Mouse (Mus musculus): ENCODE results near the gene Dip2b. TPM values are rescaled to one million over a fixed set of nuclear protein-coding genes. Genes with fewer than 3 reads are reported as not detected.

Dip2b gene
- total and polyA plus RNA-seq, 2 experiments from 2014 or later, result 8.3 to 40.6 TPM

DNA sequence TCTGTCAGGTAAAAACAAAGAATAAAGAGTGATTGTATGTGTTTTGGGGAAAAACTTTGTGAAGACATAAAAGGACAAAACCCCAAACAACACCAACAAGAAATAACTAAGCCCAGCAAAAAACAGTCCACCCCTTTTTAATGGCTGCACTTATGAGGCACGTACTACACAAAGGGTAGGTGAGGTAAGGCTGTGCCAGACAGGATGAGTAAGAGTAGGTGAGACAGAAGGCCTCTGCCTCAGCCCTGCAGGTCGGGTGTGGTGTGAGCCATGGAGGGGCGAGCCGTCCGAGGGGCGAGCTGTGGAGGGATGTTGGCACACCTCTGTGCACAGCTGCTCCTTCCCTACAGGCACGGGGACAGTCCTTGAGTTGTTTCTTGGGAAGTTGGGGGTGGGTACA lies 12.5 kb downstream of the Dip2b start:
- H3K4me2 ChIP-seq (ENCODE audit: low read depth), result no peak overlapping the region
- ATAC-seq (no peak), DNase-seq (no peak)
- H3K4me3 ChIP-seq (ENCODE audit: low read depth, low read length), result no peak overlapping the region
- no peak for TF ChIP-seq CTCF (IDR thresholded peaks at IDR 0.05; ENCODE audit: low read depth)
- H3K27me3 ChIP-seq (ENCODE audit: insufficient read depth, low read length), result no peaks in the 10 kb centered on the region
- H3K9ac ChIP-seq, result no peak overlapping the region
- no peaks in the 10 kb centered on the region for H3K36me3 ChIP-seq (ENCODE audit: insufficient read depth)
- no peak overlapping the region for H3K27ac ChIP-seq (ENCODE audit: low read depth, low read length)
- WGBS, result 72% methylated on average over 7 of the region's 7 CpGs
- H3K9me3 ChIP-seq (ENCODE audit: low read length), result no peaks in the 10 kb centered on the region
- H3K4me1 ChIP-seq (ENCODE audit: insufficient read depth), result peaks cover 6% of the 10 kb centered on the region; the same call in 1 of the 2 replicates

DNA sequence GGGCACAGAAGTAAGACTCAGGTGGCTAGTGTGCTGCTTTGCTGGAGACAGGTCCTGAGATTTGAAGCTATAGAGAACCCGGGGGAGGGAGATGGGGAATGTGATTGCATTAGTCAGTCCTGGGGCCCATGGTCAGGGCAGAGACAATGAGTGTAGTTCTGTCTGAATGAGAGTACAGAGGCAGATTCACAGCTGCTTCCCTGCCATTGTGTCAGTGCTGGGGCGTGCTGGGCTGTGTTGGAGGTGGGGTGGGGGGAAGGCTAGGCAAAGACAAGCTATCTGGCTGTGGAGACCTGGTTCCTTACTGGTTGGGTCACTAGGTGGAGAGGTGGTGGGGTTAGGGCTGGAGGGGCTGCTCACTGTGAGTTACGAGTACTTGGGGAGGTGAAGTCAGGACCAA lies 14.3 kb downstream of the Dip2b start:
- Histone ChIP-seq H3K4me3 (ENCODE audit: low read depth, low read length) (no peak overlapping the region), H3K9ac (no peak overlapping the region; the same call in 1 of the 2 replicates), H3K9me3 (ENCODE audit: low read length) (no peaks in the 10 kb centered on the region), H3K4me1 (ENCODE audit: insufficient read depth) (0 out of 2 replicates have a peak, but pooled peaks cover 6% of the 10 kb centered on the region), H3K4me2 (ENCODE audit: low read depth) (no peak overlapping the region), H3K27me3 (ENCODE audit: insufficient read depth, low read length) (no peaks in the 10 kb centered on the region), H3K27ac (ENCODE audit: low read depth, low read length) (no peak overlapping the region), H3K36me3 (ENCODE audit: insufficient read depth) (no peaks in the 10 kb centered on the region)
- DNase-seq (no peak), ATAC-seq (no peak)
- 43% methylated on average over 3 of the region's 3 CpGs for WGBS
- TF ChIP-seq CTCF (IDR thresholded peaks at IDR 0.05; ENCODE audit: low read depth), result no peak

DNA sequence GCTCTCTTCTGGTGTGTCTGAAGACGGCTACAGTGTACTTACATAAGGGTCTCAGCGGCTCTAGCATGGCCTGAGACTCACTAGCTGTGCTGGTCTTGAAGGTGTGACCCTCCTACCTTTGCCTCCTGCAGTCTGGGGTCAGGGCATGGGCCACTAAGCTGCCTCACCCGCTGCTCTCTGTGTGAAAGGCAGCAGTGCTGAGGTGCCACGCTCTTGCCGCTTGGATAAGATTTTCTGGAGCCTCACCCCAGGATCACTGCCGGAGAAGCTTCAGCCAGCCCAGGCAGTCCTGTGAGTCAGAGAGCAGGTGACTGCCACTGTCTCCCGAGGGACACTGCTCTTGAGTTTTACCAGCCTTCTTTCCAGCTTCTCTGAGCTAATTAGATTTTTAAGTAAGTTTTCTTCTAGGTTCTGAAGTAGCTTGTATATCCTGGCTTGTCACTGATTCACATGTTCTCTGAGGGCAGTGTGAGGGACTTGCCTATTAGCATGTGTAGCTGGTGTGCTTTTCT lies 18.0 kb downstream of the Dip2b start:
- ATAC-seq, result no peak
- H3K27me3 ChIP-seq (ENCODE audit: insufficient read depth, low read length), result no peaks in the 10 kb centered on the region
- H3K4me1 ChIP-seq (ENCODE audit: insufficient read depth), result 0 out of 2 replicates have a peak, but pooled peaks cover 6% of the 10 kb centered on the region
- H3K4me3 ChIP-seq (ENCODE audit: low read depth, low read length), result no peak overlapping the region
- no peak for DNase-seq
- no peaks in the 10 kb centered on the region for H3K9me3 ChIP-seq (ENCODE audit: low read length)
- H3K9ac ChIP-seq, result no peak overlapping the region
- TF ChIP-seq CTCF (IDR thresholded peaks at IDR 0.05; ENCODE audit: low read depth), result no peak
- H3K27ac ChIP-seq (ENCODE audit: low read depth, low read length), result no peak overlapping the region
- WGBS, result 85% methylated on average over 7 of the region's 7 CpGs
- no peaks in the 10 kb centered on the region for H3K36me3 ChIP-seq (ENCODE audit: insufficient read depth)
- no peak overlapping the region for H3K4me2 ChIP-seq (ENCODE audit: low read depth)

DNA sequence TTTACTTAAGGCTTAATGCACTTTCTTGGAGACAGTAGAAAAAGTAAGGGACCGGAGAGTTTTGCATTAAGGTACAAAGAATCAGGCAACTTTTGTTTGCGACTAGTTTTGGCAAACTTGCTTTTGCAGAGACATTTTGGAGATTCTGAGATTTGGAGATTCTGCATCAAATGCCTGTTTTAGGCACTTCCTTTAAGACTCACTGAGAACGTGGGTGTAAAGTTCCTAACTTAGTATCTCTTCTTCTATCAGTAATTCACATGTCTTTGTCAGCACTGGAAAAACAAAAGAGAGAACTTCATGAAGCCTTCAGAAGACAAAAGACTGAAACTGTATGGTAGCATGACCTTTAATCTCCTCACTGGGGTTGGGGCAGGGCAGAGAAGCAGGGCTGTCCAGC lies 19.2 kb downstream of the Dip2b start:
- no peaks in the 10 kb centered on the region for H3K27me3 ChIP-seq (ENCODE audit: insufficient read depth, low read length)
- no peak for DNase-seq
- no peak overlapping the region for H3K27ac ChIP-seq (ENCODE audit: low read depth, low read length)
- ATAC-seq, result no peak
- WGBS, result 79% methylated on average over 3 of the region's 3 CpGs
- no peaks in the 10 kb centered on the region for H3K36me3 ChIP-seq (ENCODE audit: insufficient read depth)
- H3K4me2 ChIP-seq (ENCODE audit: low read depth), result no peak overlapping the region
- no peak for TF ChIP-seq CTCF (IDR thresholded peaks at IDR 0.05; ENCODE audit: low read depth)
- H3K4me3 ChIP-seq (ENCODE audit: low read depth, low read length), result no peak overlapping the region
- H3K9me3 ChIP-seq (ENCODE audit: low read length), result no peaks in the 10 kb centered on the region
- H3K9ac ChIP-seq, result no peak overlapping the region
- 0 out of 2 replicates have a peak, but pooled peaks cover 6% of the 10 kb centered on the region for H3K4me1 ChIP-seq (ENCODE audit: insufficient read depth)

DNA sequence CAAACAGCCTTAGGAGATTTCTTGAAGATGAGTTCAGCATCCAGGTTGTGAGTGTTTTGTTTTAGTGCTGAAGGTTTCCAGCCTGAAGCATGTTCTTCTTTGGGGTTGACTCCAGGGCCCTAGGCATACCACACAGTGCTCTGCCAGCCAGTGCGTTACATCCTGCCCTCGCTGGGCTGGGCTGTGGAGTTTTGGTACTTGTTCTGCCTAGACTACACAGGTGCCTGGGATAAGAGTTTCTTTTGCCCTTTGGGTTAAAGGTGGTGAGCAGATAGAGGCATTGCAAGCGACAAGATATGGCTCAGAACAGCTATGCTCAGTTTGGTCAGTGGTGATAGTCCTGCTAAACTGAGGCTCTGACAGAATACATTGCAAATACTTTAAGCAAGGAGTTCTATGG lies 19.7 kb downstream of the Dip2b start:
- DNase-seq (no peak), ATAC-seq (no peak)
- WGBS, result 91% methylated on average over 3 of the region's 3 CpGs
- no peak overlapping the region for H3K27ac ChIP-seq (ENCODE audit: low read depth, low read length)
- no peaks in the 10 kb centered on the region for H3K27me3 ChIP-seq (ENCODE audit: insufficient read depth, low read length)
- TF ChIP-seq CTCF (IDR thresholded peaks at IDR 0.05; ENCODE audit: low read depth), result no peak
- no peaks in the 10 kb centered on the region for H3K36me3 ChIP-seq (ENCODE audit: insufficient read depth)
- no peak overlapping the region for H3K4me3 ChIP-seq (ENCODE audit: low read depth, low read length)
- H3K4me1 ChIP-seq (ENCODE audit: insufficient read depth), result 0 out of 2 replicates have a peak, but pooled peaks cover 2% of the 10 kb centered on the region
- H3K9ac ChIP-seq, result no peak overlapping the region
- H3K9me3 ChIP-seq (ENCODE audit: low read length), result no peaks in the 10 kb centered on the region
- H3K4me2 ChIP-seq (ENCODE audit: low read depth), result no peak overlapping the region

DNA sequence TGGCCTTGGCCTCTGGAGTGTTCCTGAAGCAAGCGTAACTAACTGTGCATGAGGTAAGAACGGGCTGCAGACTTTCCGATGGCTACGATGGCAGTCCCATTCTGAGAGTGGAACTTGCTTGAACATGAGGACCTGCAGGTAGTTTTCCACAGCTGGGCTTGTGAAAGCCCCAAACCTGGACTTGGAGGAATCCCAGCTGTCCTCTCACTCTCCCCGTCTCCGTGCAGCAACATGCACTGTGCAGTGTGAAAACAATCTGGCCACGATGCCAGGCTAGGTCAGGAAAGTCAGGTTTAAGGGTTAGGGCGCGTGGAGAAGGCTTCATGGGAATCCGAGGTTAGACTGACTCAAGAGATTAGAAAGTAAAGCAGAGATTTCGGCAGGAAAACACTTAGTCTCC lies 20.4 kb downstream of the Dip2b start:
- WGBS, result 74% methylated on average over 11 of the region's 11 CpGs
- Histone ChIP-seq H3K27me3 (ENCODE audit: insufficient read depth, low read length) (no peaks in the 10 kb centered on the region), H3K4me3 (ENCODE audit: low read depth, low read length) (no peak overlapping the region), H3K4me1 (ENCODE audit: insufficient read depth) (no peaks in the 10 kb centered on the region), H3K9me3 (ENCODE audit: low read length) (no peaks in the 10 kb centered on the region), H3K4me2 (ENCODE audit: low read depth) (no peak overlapping the region), H3K9ac (no peak overlapping the region), H3K27ac (ENCODE audit: low read depth, low read length) (0 out of 2 replicates have a peak overlapping the region, but pooled peaks have one; percentile 15), H3K36me3 (ENCODE audit: insufficient read depth) (no peaks in the 10 kb centered on the region)
- TF ChIP-seq CTCF (IDR thresholded peaks at IDR 0.05; ENCODE audit: low read depth), result no peak
- DNase-seq, result no peak
- ATAC-seq, result no peak

DNA sequence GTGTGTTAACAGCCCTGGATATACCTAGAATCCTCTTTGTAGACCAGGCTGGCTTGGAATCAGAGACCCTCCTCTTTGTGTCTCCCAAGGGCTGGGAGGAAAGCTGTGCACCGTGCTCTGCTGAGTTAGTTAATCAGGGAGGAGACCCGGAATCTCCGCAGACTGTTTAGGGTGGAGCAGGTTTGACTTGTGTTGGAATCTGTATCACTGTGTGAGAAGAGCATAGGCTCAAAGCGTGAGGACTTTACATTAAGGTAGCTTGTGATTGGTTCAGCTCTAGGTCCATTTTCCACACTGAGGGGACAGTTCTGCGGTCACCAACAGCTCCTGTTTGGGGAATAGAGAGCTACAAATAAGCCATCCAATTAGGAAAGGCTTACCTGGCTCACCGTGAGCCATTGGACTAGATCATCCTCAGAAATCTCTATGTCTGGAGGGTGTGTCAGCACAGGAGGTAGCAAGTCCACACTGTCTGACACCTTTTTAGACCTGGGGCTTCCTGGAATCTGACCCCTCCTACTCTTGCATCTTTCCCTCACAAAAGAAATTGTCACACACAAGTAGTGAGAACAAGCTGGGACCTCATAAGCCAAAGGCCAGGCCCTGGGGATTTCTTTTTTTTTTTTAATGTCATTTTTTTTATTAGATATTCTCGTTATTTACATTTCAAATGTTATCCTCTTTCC lies 21.3 kb downstream of the Dip2b start:
- Histone ChIP-seq H3K27me3 (ENCODE audit: insufficient read depth, low read length) (no peaks in the 10 kb centered on the region), H3K27ac (ENCODE audit: low read depth, low read length) (no peak overlapping the region), H3K9me3 (ENCODE audit: low read length) (no peaks in the 10 kb centered on the region), H3K4me3 (ENCODE audit: low read depth, low read length) (no peak overlapping the region), H3K4me2 (ENCODE audit: low read depth) (no peak overlapping the region), H3K9ac (no peak overlapping the region), H3K36me3 (ENCODE audit: insufficient read depth) (no peaks in the 10 kb centered on the region), H3K4me1 (ENCODE audit: insufficient read depth) (no peaks in the 10 kb centered on the region)
- no peak for TF ChIP-seq CTCF (IDR thresholded peaks at IDR 0.05; ENCODE audit: low read depth)
- DNase-seq, result no peak
- no peak for ATAC-seq
- WGBS, result 83% methylated on average over 7 of the region's 7 CpGs
